Mouse (Mus musculus): ENCODE results near the gene Tead1.

Gene Tead1

GRCm38 (mm10) chr7:112781987-112782386, 102.9 kb downstream of the Tead1 start:
- no peak for DNase-seq

GRCm38 (mm10) chr7:112784278-112784677, 105.2 kb downstream of the Tead1 start:
- no peak for DNase-seq

GRCm38 (mm10) chr7:112785271-112785670, 106.2 kb downstream of the Tead1 start:
- DNase-seq: peak; percentile 49

GRCm38 (mm10) chr7:112786556-112787225, 107.6 kb downstream of the Tead1 start:
- no peak for DNase-seq

GRCm38 (mm10) chr7:112787281-112787680, 108.2 kb downstream of the Tead1 start:
- no peak for DNase-seq

GRCm38 (mm10) chr7:112788321-112788751, 109.2 kb downstream of the Tead1 start:
- peak; percentile 78 for DNase-seq

GRCm38 (mm10) chr7:112789693-112790092, 110.6 kb downstream of the Tead1 start:
- no peak for DNase-seq

- no peak for DNase-seq
These were observed 111.2 kb downstream of the Tead1 start for GRCm38 (mm10) chr7:112790334-112790733.

GRCm38 (mm10) chr7:112792679-112793078, 113.6 kb downstream of the Tead1 start:
- DNase-seq: no peak

- DNase-seq: no peak
These were observed 114.8 kb downstream of the Tead1 start for GRCm38 (mm10) chr7:112793903-112794302.

- no peak for DNase-seq
These were observed 115.4 kb downstream of the Tead1 start for GRCm38 (mm10) chr7:112794481-112794880.

- no peak for DNase-seq
These were observed 118.6 kb downstream of the Tead1 start for GRCm38 (mm10) chr7:112797526-112798321.

- DNase-seq: no peak
These were observed 122.6 kb downstream of the Tead1 start for GRCm38 (mm10) chr7:112801706-112802105.

GRCm38 (mm10) chr7:112806718-112807400, 127.7 kb downstream of the Tead1 start:
- no peak for DNase-seq

- DNase-seq: peak; percentile 64
These were observed 128.3 kb downstream of the Tead1 start for GRCm38 (mm10) chr7:112807401-112807751.

GRCm38 (mm10) chr7:112810752-112811151, 131.6 kb downstream of the Tead1 start:
- no peak for DNase-seq

GRCm38 (mm10) chr7:112812037-112812775, 133.1 kb downstream of the Tead1 start:
- no peak for DNase-seq

- no peak for DNase-seq
These were observed 134.0 kb downstream of the Tead1 start for GRCm38 (mm10) chr7:112813163-112813562.

GRCm38 (mm10) chr7:112813731-112814306, 134.7 kb downstream of the Tead1 start:
- no peak for DNase-seq

GRCm38 (mm10) chr7:112816016-112816415, 136.9 kb downstream of the Tead1 start:
- no peak for DNase-seq

- DNase-seq: no peak
These were observed 140.7 kb downstream of the Tead1 start for GRCm38 (mm10) chr7:112819833-112820232.

GRCm38 (mm10) chr7:112822879-112823278, 143.8 kb downstream of the Tead1 start:
- no peak for DNase-seq

- DNase-seq: peak; percentile 79
These were observed 144.5 kb downstream of the Tead1 start for GRCm38 (mm10) chr7:112823621-112824020.
